Mouse (Mus musculus) limb, embryonic 13.5 days (tissue): ENCODE measurements at regions not wholly inside any gene's neighbourhood (a gene's known extent, or its start where the extent isn't known, plus 50 kb on each side); places are given as distances from the start of the nearest gene placed in this dataset.
A peak's percentile ranks its signal among the peaks of the same experiment; 100 is the strongest.

Experiments
- ATAC-seq: fragments of 200-750 bp; cut with Nextera tagmentation; 2 replicates; pipeline ENCODE4 v1.8.0; 2017; ENCODE audit warnings: low read depth, moderate number of reproducible peaks, moderate TSS enrichment; ENCODE audit not compliant: low FRiP score
- H3K27ac ChIP-seq: fragments of 300-500 bp; sonication (generic); 2 replicates; pipeline ENCODE4 v1.5.1; 2015; ENCODE audit warnings: inconsistent platforms, mild to moderate bottlenecking, moderate library complexity
- H3K27me3 ChIP-seq: fragments of 300-500 bp; sonication (generic); 2 replicates; pipeline ENCODE4 v1.6.1; 2015; ENCODE audit warnings: mild to moderate bottlenecking, inconsistent platforms
- H3K36me3 ChIP-seq: fragments of 300-500 bp; sonication (generic); 2 replicates; pipeline ENCODE4 v1.6.1; 2015; ENCODE audit warnings: inconsistent platforms, mild to moderate bottlenecking, moderate library complexity
- H3K4me1 ChIP-seq: fragments of 300-500 bp; sonication (generic); 2 replicates; pipeline ENCODE4 v1.6.1; 2015; ENCODE audit warnings: inconsistent platforms
- H3K4me2 ChIP-seq: fragments of 300-500 bp; sonication (generic); replicated peaks from 2 replicates; pipeline ENCODE4 v1.6.1; 2015; ENCODE audit warnings: inconsistent platforms, mild to moderate bottlenecking, moderate library complexity
- H3K4me3 ChIP-seq: fragments of 300-500 bp; sonication (generic); 2 replicates; pipeline ENCODE4 v1.5.1; 2015; ENCODE audit warnings: moderate library complexity, mild to moderate bottlenecking, inconsistent platforms
- H3K9ac ChIP-seq: fragments of 300-500 bp; sonication (generic); 2 replicates; pipeline ENCODE4 v1.6.1; 2015; ENCODE audit warnings: mild to moderate bottlenecking, inconsistent platforms
- H3K9me3 ChIP-seq: fragments of 300-500 bp; sonication (generic); 2 replicates; pipeline ENCODE4 v1.6.1; 2016; ENCODE audit warnings: inconsistent platforms
- WGBS: fragments of 180-500 bp; shearing (Covaris S2); methylation state at CpG from one replicate; pipeline ENCODE4 v1.1.7; 2015; 5-methylcytosine and 5-hydroxymethylcytosine counted together

DNA sequence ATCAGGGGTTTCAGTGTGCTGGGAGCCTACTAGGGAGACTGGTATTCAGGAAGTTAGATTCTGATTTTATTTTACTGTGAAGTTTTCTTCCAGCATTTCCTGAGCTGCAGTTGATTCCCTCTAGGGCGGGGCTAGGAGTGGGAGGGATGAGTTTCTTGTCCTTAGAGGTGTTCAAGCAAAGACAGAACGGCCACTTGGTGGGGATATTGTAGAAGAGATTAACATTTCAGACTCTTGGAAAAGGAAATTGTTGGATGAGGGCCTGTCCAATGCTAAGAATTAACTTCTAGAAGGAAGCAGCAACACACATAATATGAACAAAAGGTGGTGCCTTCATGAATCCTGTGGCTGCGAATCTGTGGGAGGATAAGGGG lies 230.1 kb upstream of the Chd6 start:
- Histone ChIP-seq H3K36me3 (no peaks in the 10 kb centered on the region), H3K9me3 (no peaks in the 10 kb centered on the region), H3K4me1 (peaks cover 28% of the 10 kb centered on the region), H3K4me3 (no peak overlapping the region), H3K9ac (no peak overlapping the region), H3K27me3 (peaks cover 11% of the 10 kb centered on the region; the same call in 1 of the 2 replicates), H3K4me2 (no peak overlapping the region), H3K27ac (no peak overlapping the region; the same call in 1 of the 2 replicates)
- 33% methylated on average over 3 of the region's 3 CpGs for WGBS
- ATAC-seq: peak; percentile 26; the same call in 1 of the 2 replicates

GRCm38 (mm10) chr2:161332653-161333052 lies 223.8 kb upstream of the Chd6 start:
- Histone ChIP-seq H3K27me3 (no peaks in the 10 kb centered on the region), H3K9me3 (no peaks in the 10 kb centered on the region), H3K4me1 (peaks cover 4% of the 10 kb centered on the region; the same call in 1 of the 2 replicates), H3K27ac (no peak overlapping the region), H3K4me2 (no peak overlapping the region), H3K36me3 (no peaks in the 10 kb centered on the region), H3K9ac (no peak overlapping the region), H3K4me3 (no peak overlapping the region)
- ATAC-seq: no peak
- 48% methylated on average over 2 of the region's 2 CpGs for WGBS

DNA sequence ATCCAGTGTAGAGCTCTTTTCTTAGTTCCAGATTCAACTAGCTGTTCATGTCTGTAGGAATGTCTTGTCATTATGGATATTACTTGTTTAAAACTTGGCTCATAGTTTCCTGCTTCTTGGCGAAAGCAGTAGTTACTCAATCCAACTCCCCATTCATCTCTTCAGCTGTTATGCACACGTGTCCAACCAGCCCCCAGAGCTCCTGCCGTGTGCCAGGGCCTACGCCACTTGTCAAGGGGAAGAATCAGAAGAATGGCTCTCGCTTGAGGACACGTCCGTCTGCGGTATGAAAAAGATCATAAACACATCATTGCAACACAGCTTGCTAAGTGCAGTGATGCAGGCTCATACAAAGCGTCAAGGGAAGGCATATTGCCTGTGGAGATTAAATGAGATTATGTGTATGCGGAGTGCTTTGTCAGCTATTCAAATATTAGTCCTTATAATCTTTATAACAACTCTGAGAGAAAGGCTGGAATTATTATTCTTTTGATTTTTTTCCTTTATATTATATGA lies 223.0 kb upstream of the Chd6 start:
- ATAC-seq: no peak
- Histone ChIP-seq H3K9ac (no peak overlapping the region), H3K4me3 (no peak overlapping the region), H3K27me3 (no peaks in the 10 kb centered on the region), H3K36me3 (no peaks in the 10 kb centered on the region), H3K9me3 (no peaks in the 10 kb centered on the region), H3K27ac (no peak overlapping the region), H3K4me1 (peaks cover 4% of the 10 kb centered on the region; the same call in 1 of the 2 replicates), H3K4me2 (no peak overlapping the region)
- WGBS: 77% methylated on average over 10 of the region's 10 CpGs

GRCm38 (mm10) chr2:161302796-161303195 lies 193.9 kb upstream of the Chd6 start:
- H3K4me1 ChIP-seq: 0 out of 2 replicates have a peak, but pooled peaks cover 3% of the 10 kb centered on the region
- H3K9me3 ChIP-seq: no peaks in the 10 kb centered on the region
- H3K27ac ChIP-seq: no peak overlapping the region
- ATAC-seq: no peak
- H3K4me2 ChIP-seq: no peak overlapping the region
- H3K9ac ChIP-seq: no peak overlapping the region
- no peaks in the 10 kb centered on the region for H3K27me3 ChIP-seq
- H3K4me3 ChIP-seq: no peak overlapping the region
- H3K36me3 ChIP-seq: no peaks in the 10 kb centered on the region
- WGBS: 21% methylated on average over 3 of the region's 3 CpGs

DNA sequence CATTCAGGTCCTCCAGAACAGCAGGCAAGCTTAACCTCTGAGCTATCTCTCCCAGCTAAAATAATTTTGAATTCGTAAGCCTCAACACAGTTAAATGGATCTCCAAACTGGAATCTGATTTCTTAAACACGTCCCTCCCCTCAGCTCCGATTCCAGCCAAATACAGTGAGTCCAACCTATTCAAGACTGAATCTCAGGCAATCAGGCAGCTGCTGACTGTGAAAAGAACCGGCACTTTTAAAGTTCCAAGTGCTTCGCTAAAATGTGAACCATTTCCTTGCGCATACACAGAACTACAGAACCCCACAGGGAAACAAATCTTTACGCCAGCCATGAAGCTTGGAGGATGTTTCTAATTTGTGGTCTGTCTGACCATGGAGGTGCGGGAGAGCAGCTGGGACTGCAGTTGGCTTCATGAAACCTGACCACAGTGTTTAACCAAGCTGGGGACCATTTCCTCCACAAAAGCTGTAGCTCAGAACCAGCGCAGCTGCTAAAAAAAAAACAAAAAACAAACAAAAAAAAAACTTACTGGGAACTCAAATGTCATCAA lies 160.1 kb upstream of the Chd6 start:
- H3K4me1 ChIP-seq: peaks cover 8% of the 10 kb centered on the region; the same call in 1 of the 2 replicates
- H3K9ac ChIP-seq: no peak overlapping the region
- no peak overlapping the region for H3K27ac ChIP-seq
- H3K4me3 ChIP-seq: no peak overlapping the region
- WGBS: 22% methylated on average over 9 of the region's 9 CpGs
- no peaks in the 10 kb centered on the region for H3K27me3 ChIP-seq
- ATAC-seq: peak; percentile 87
- no peaks in the 10 kb centered on the region for H3K9me3 ChIP-seq
- peak overlapping the region; percentile 31 for H3K4me2 ChIP-seq
- H3K36me3 ChIP-seq: no peaks in the 10 kb centered on the region

DNA sequence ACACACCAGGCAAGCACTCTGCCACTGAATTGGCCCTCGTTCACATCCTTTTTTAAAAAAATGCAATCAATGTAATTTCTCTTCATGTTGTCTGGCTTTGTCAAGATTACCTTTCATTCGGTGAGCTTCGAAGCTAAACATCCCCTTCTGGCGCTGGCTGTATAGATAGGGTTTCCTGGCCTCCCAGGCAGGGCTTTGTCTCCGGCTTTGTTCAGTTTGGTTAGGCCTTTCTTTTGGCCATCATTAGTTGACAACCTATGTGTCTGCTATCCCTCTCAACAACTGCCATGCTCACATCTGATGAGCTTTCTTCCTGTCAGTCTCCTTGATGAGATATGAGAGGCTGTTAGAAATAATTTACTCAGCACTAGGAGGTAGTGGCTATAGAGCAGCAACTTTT lies 157.6 kb upstream of the Chd6 start:
- no peak overlapping the region for H3K27ac ChIP-seq
- no peak for ATAC-seq
- no peaks in the 10 kb centered on the region for H3K9me3 ChIP-seq
- no peak overlapping the region for H3K4me3 ChIP-seq
- no peak overlapping the region for H3K4me2 ChIP-seq
- peaks cover 8% of the 10 kb centered on the region; the same call in 1 of the 2 replicates for H3K4me1 ChIP-seq
- no peaks in the 10 kb centered on the region for H3K36me3 ChIP-seq
- H3K9ac ChIP-seq: no peak overlapping the region
- H3K27me3 ChIP-seq: no peaks in the 10 kb centered on the region
- WGBS: 59% methylated on average over 5 of the region's 5 CpGs

DNA sequence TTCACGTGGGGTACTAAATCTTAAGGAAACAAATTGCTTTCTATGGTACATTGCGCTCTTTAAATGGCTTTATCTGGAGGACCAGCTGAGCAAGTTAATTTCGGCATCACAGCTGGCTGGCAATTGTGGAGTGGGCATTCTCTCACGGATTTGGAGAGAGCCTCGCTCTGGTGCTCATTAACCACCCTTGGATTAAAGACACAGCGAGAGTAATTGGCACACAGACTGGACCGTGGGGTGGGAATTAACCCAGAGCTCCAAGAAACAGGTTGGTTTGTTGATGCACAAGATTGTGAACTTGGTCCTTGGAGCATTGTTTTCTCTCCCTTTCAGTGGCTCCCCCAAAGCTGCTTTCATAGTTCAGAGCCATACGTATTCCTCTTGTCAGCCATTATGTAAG lies 156.3 kb upstream of the Chd6 start:
- H3K4me2 ChIP-seq: no peak overlapping the region
- H3K9me3 ChIP-seq: no peaks in the 10 kb centered on the region
- no peak for ATAC-seq
- H3K9ac ChIP-seq: no peak overlapping the region
- no peaks in the 10 kb centered on the region for H3K36me3 ChIP-seq
- WGBS: 38% methylated on average over 8 of the region's 8 CpGs
- H3K27me3 ChIP-seq: no peaks in the 10 kb centered on the region
- no peak overlapping the region for H3K27ac ChIP-seq
- peaks cover 8% of the 10 kb centered on the region; the same call in 1 of the 2 replicates for H3K4me1 ChIP-seq
- H3K4me3 ChIP-seq: no peak overlapping the region

DNA sequence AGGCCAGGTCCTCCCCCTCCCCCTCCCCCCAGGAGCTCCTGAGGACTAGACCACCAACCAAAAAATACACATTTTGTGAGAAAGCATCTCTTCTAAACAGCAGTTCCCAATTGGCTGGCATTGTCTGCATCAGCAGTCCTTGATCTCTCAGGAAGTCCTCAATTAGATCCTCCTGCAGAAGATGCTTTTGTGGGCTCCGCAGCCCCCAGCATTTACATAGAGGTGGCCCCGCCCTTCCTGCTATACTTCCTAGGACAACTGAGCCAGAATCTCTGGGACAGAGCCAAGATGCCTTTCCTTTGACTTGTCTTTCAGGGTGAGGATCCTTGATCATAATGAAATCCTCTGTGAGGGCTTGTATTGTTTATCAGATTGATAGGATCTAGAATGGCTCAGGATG lies 143.9 kb upstream of the Chd6 start:
- no peak for ATAC-seq
- WGBS: 78% methylated on average over 2 of the region's 2 CpGs
- H3K27ac ChIP-seq: no peak overlapping the region
- no peak overlapping the region for H3K4me2 ChIP-seq
- no peaks in the 10 kb centered on the region for H3K9me3 ChIP-seq
- no peak overlapping the region for H3K4me3 ChIP-seq
- H3K9ac ChIP-seq: no peak overlapping the region
- H3K27me3 ChIP-seq: no peaks in the 10 kb centered on the region
- no peaks in the 10 kb centered on the region for H3K36me3 ChIP-seq
- no peaks in the 10 kb centered on the region for H3K4me1 ChIP-seq

DNA sequence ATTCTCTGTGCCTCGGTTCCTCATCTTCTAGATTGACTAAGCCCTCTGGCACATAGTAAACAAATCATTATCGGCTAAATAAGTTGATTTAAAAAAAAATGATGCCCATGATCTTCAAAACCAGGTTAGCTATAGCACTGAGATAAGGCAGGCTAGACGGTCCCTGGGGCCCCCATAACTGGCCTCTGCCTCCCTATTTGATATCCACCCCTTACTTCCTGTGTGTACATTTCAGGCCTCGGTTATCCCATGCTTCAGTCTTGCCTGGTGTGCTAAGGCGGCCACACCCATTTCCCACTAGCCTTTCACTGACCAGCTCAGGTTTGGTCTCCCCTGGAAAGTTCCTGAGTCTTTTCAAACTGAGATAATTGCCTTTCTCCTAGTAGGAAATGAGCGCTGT lies 132.8 kb upstream of the Chd6 start:
- Histone ChIP-seq H3K27me3 (no peaks in the 10 kb centered on the region), H3K4me3 (no peak overlapping the region), H3K9ac (no peak overlapping the region), H3K27ac (no peak overlapping the region), H3K4me2 (no peak overlapping the region), H3K9me3 (no peaks in the 10 kb centered on the region), H3K36me3 (no peaks in the 10 kb centered on the region), H3K4me1 (0 out of 2 replicates have a peak, but pooled peaks cover 8% of the 10 kb centered on the region)
- no peak for ATAC-seq
- 68% methylated on average over 6 of the region's 6 CpGs for WGBS

DNA sequence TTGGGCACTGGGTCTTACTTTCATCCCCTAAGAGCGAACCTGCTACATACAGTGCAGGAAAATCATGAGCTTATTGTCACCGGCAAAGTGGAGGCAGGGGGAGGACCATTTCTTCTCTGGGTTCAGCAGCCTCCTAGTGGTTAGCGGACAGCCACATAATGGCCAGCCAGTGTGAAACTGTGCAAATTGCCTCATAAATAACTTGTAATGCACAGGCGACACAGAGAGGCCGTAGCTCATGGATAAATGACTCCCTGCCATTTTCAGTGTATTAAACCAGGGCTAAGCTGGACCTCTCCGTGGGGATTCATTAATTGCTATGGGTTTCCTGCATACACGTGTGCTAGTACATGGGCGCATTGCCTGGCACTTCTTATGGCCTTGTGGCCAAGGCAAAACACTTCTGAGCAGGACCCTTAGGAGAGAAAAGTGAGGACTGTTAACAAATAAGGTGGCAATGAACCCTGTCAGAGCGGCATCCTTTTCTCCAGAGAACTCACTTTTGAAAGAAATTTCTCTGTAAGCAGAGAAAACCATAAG lies 128.5 kb upstream of the Chd6 start:
- no peaks in the 10 kb centered on the region for H3K36me3 ChIP-seq
- H3K4me2 ChIP-seq: no peak overlapping the region
- H3K9ac ChIP-seq: no peak overlapping the region
- no peak for ATAC-seq
- 0 out of 2 replicates have a peak, but pooled peaks cover 8% of the 10 kb centered on the region for H3K4me1 ChIP-seq
- H3K27me3 ChIP-seq: no peaks in the 10 kb centered on the region
- no peaks in the 10 kb centered on the region for H3K9me3 ChIP-seq
- no peak overlapping the region for H3K27ac ChIP-seq
- H3K4me3 ChIP-seq: no peak overlapping the region
- WGBS: 27% methylated on average over 9 of the region's 9 CpGs

- 0 out of 2 replicates have a peak, but pooled peaks cover 8% of the 10 kb centered on the region for H3K4me1 ChIP-seq
- no peak for ATAC-seq
- H3K36me3 ChIP-seq: no peaks in the 10 kb centered on the region
- H3K9ac ChIP-seq: no peak overlapping the region
- 83% methylated on average over 9 of the region's 9 CpGs for WGBS
- no peak overlapping the region for H3K4me2 ChIP-seq
- no peaks in the 10 kb centered on the region for H3K9me3 ChIP-seq
- no peak overlapping the region for H3K27ac ChIP-seq
- no peaks in the 10 kb centered on the region for H3K27me3 ChIP-seq
- H3K4me3 ChIP-seq: no peak overlapping the region
Observed at GRCm38 (mm10) chr2:161233155-161233741, 124.4 kb upstream of the Chd6 start.

- Histone ChIP-seq H3K4me3 (no peak overlapping the region), H3K9me3 (no peaks in the 10 kb centered on the region), H3K36me3 (no peaks in the 10 kb centered on the region), H3K9ac (no peak overlapping the region), H3K27ac (no peak overlapping the region), H3K4me2 (no peak overlapping the region), H3K27me3 (no peaks in the 10 kb centered on the region), H3K4me1 (no peaks in the 10 kb centered on the region)
- ATAC-seq: no peak
- WGBS: 42% methylated on average over 4 of the region's 4 CpGs
Observed at GRCm38 (mm10) chr2:161231405-161231804, 122.5 kb upstream of the Chd6 start.
